Mouse (Mus musculus): ENCODE results near the gene Uba7.
A peak's percentile ranks its signal among the peaks of the same experiment; 100 is the strongest.

Gene Uba7

GRCm38 (mm10) chr9:107975399-107976386 lies at the start of gene Uba7:
TSS of gene Uba7 (plus strand) at chr9:107975505.
- DNase-seq (ENCODE audit: low spot score in 2 of 2) = no peak

- no peak for DNase-seq (ENCODE audit: low spot score in 2 of 2)
Observed at GRCm38 (mm10) chr9:107926920-107927420, 48.3 kb upstream of the Uba7 start.

- DNase-seq (ENCODE audit: low spot score in 2 of 2) = no peak
Observed at GRCm38 (mm10) chr9:107927749-107928148, 47.6 kb upstream of the Uba7 start.

- DNase-seq (ENCODE audit: low spot score in 2 of 2) = no peak
Observed at GRCm38 (mm10) chr9:107928169-107928568, 47.1 kb upstream of the Uba7 start, which contains the start of gene Actl11. TSS of gene Actl11 (plus strand) at chr9:107928469.

GRCm38 (mm10) chr9:107932221-107932620 lies 43.1 kb upstream of the Uba7 start:
- DNase-seq (ENCODE audit: low spot score in 2 of 2) = no peak

GRCm38 (mm10) chr9:107934146-107934545 lies 41.2 kb upstream of the Uba7 start:
- DNase-seq (ENCODE audit: low spot score in 2 of 2) = peak in 1 of 2 experiments; percentile 70

GRCm38 (mm10) chr9:107935374-107935773 lies 39.9 kb upstream of the Uba7 start, which contains the start of gene Camkv:
TSS of gene Camkv (plus strand) at chr9:107935674.
- DNase-seq (ENCODE audit: low spot score in 2 of 2) = no peak

GRCm38 (mm10) chr9:107935790-107936214 lies 39.5 kb upstream of the Uba7 start:
- DNase-seq (ENCODE audit: low spot score in 2 of 2) = peak in 1 of 2 experiments; percentile 67

- DNase-seq (ENCODE audit: low spot score in 2 of 2) = peak in 1 of 2 experiments; percentile 70
Observed at GRCm38 (mm10) chr9:107936215-107936822, 39.0 kb upstream of the Uba7 start.

- DNase-seq (ENCODE audit: low spot score in 2 of 2) = no peak
Observed at GRCm38 (mm10) chr9:107936831-107937230, 38.5 kb upstream of the Uba7 start.

GRCm38 (mm10) chr9:107947241-107948194 lies 27.8 kb upstream of the Uba7 start:
- DNase-seq (ENCODE audit: low spot score in 2 of 2) = no peak

GRCm38 (mm10) chr9:107949184-107949921 lies 26.0 kb upstream of the Uba7 start:
- no peak for DNase-seq (ENCODE audit: low spot score in 2 of 2)

GRCm38 (mm10) chr9:107949922-107950235 lies 25.4 kb upstream of the Uba7 start, which contains the start of gene Traip:
TSS of gene Traip (plus strand) at chr9:107950136.
- DNase-seq (ENCODE audit: low spot score in 2 of 2) = no peak

GRCm38 (mm10) chr9:107950460-107951355 lies 24.6 kb upstream of the Uba7 start:
- peak; percentile 87 to 93 for DNase-seq (ENCODE audit: low spot score in 2 of 2)

- no peak for DNase-seq (ENCODE audit: low spot score in 2 of 2)
Observed at GRCm38 (mm10) chr9:107955613-107956289, 19.6 kb upstream of the Uba7 start.

- DNase-seq (ENCODE audit: low spot score in 2 of 2) = no peak
Observed at GRCm38 (mm10) chr9:107957141-107957540, 18.2 kb upstream of the Uba7 start.

- DNase-seq (ENCODE audit: low spot score in 2 of 2) = no peak
Observed at GRCm38 (mm10) chr9:107959896-107960295, 15.4 kb upstream of the Uba7 start.

GRCm38 (mm10) chr9:107960928-107961327 lies 14.4 kb upstream of the Uba7 start:
- DNase-seq (ENCODE audit: low spot score in 2 of 2) = no peak

GRCm38 (mm10) chr9:107961351-107961762 lies 13.9 kb upstream of the Uba7 start:
- peak; percentile 81 to 90 for DNase-seq (ENCODE audit: low spot score in 2 of 2)

All from frontal cortex, postnatal 36 days (tissue).